ENCODE assay signal across 15 mouse cellular contexts in the genomic region with DNA sequence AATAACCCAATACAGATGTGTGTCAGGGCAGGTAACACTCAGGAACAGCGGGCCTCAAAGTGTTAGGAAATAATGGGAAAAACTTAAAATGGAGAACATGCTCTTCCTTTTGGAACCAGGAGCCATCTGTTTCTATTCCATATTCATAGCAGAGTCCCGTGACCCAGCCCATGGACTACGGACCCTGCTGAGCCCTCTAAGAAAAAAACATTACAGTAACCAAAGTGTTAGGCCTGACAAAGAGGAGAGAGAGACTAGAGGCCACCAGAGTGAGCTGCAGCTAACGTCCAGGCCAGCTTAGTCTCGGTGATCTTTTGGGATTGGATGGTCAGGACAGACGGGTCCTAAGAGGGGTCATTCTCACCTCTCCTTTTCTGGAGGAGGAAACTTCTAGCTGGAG. TPM values are rescaled to one million over a fixed set of nuclear protein-coding genes. Genes with fewer than 3 reads are reported as not detected.
DNase-seq lines count a peak whose midpoint lies in the region; ATAC-seq lines count a peak whose summit lies in the region.
"Had no signal": no experiment of that assay in that cellular context is flagged by ENCODE, and none has a peak within 500 bp of the region (broad histone marks: within the 10 kb centered on the region; RNA-seq: fewer than 3 reads in every experiment).

No protein-coding gene starts in this region.

- no peaks in the 10 kb centered on the region for H3K9me3 ChIP-seq in heart, embryonic 14.5 days (ENCODE audit: control insufficient read depth, low read length)
- H3K9me3 ChIP-seq in midbrain, embryonic 13.5 days, result no peaks in the 10 kb centered on the region
- H3K9me3 ChIP-seq in midbrain, embryonic 14.5 days (ENCODE audit: control insufficient read depth, low read length), result no peaks in the 10 kb centered on the region
- H3K9me3 ChIP-seq: stomach, embryonic 15.5 days had no signal

- peak overlapping the region; percentile 54 for H3K9ac ChIP-seq in heart, embryonic 14.5 days (ENCODE audit: low read length)
- H3K9ac ChIP-seq in midbrain, embryonic 13.5 days (replicated peaks), result no peak overlapping the region
- H3K9ac ChIP-seq in midbrain, embryonic 14.5 days (replicated peaks; ENCODE audit: low read length), result no peak overlapping the region
- H3K9ac ChIP-seq: stomach, embryonic 15.5 days had no signal

- 49% methylated on average over 6 of the region's 6 CpGs for WGBS in heart, embryonic 14.5 days
- 52% methylated on average over 6 of the region's 6 CpGs for WGBS in midbrain, embryonic 13.5 days
- 34% methylated on average over 6 of the region's 6 CpGs for WGBS in midbrain, embryonic 14.5 days

- peaks cover 25 to 40% of the 10 kb centered on the region in 2 experiments for H3K4me1 ChIP-seq in heart, embryonic 14.5 days (ENCODE audit: control insufficient read depth in 2 of 2, insufficient read depth in 2 of 2, low read length in 2 of 2)
- peaks cover 21% of the 10 kb centered on the region for H3K4me1 ChIP-seq in midbrain, embryonic 13.5 days (replicated peaks)
- H3K4me1 ChIP-seq in midbrain, embryonic 14.5 days (ENCODE audit: control insufficient read depth, insufficient read depth, low read length), result 0 out of 2 replicates have a peak, but pooled peaks cover 4% of the 10 kb centered on the region

- no peaks in the 10 kb centered on the region for H3K27me3 ChIP-seq in heart, embryonic 14.5 days (ENCODE audit: control insufficient read depth, insufficient read depth, low read length)
- 0 out of 2 replicates have a peak, but pooled peaks cover 2% of the 10 kb centered on the region for H3K27me3 ChIP-seq in midbrain, embryonic 13.5 days
- 0 out of 2 replicates have a peak, but pooled peaks cover 5% of the 10 kb centered on the region for H3K27me3 ChIP-seq in midbrain, embryonic 14.5 days (ENCODE audit: control insufficient read depth, insufficient read depth, low read length)
- H3K27me3 ChIP-seq: stomach, embryonic 15.5 days had no signal

- peak overlapping the region; percentile 68 to 69 for H3K27ac ChIP-seq in heart, embryonic 14.5 days (replicated peaks in 1 of 2; ENCODE audit: control insufficient read depth in 1 of 2, insufficient read depth in 1 of 2, low read depth in 2 of 2, low read length in 2 of 2)
- H3K27ac ChIP-seq in midbrain, embryonic 13.5 days, result 0 out of 2 replicates have a peak overlapping the region, but pooled peaks have one; percentile 19
- no peak overlapping the region for H3K27ac ChIP-seq in midbrain, embryonic 14.5 days (replicated peaks; ENCODE audit: low read depth, low read length)
- H3K27ac ChIP-seq: stomach, embryonic 15.5 days had no signal

- H3K4me2 ChIP-seq in heart, embryonic 14.5 days (ENCODE audit: low read length), result no peak overlapping the region
- no peak overlapping the region for H3K4me2 ChIP-seq in midbrain, embryonic 13.5 days (replicated peaks)
- no peak overlapping the region for H3K4me2 ChIP-seq in midbrain, embryonic 14.5 days (ENCODE audit: low read length)
- H3K4me2 ChIP-seq: liver, embryonic 11.5 days; stomach, embryonic 15.5 days had no signal

- no peaks in the 10 kb centered on the region for H3K36me3 ChIP-seq in heart, embryonic 14.5 days (ENCODE audit: control insufficient read depth, insufficient read depth, low read length)
- no peaks in the 10 kb centered on the region for H3K36me3 ChIP-seq in midbrain, embryonic 13.5 days
- no peaks in the 10 kb centered on the region for H3K36me3 ChIP-seq in midbrain, embryonic 14.5 days (ENCODE audit: control insufficient read depth, insufficient read depth, low read length)
- H3K36me3 ChIP-seq: stomach, embryonic 15.5 days had no signal

- ATAC-seq in heart, embryonic 14.5 days (ENCODE audit: insufficient number of reproducible peaks, insufficient read depth, low FRiP score, low read depth), result no peak
- ATAC-seq in midbrain, embryonic 13.5 days, result no peak
- no peak for ATAC-seq in midbrain, embryonic 14.5 days (ENCODE audit: low FRiP score, low TSS enrichment)
- ATAC-seq: inflammation-experienced regulatory T-cells, adult 6 months had no signal

- no peak for DNase-seq in heart, postnatal 4 days
- DNase-seq in midbrain, embryonic 14.5 days, result no peak
- peak; percentile 53 for DNase-seq in kidney, postnatal 10 days
- DNase-seq in right cerebral cortex, postnatal 36 days (ENCODE audit: low spot score in 2 of 2), result no peak
- no peak for DNase-seq in adrenal gland, adult 2 months
- no peak for DNase-seq in cerebellum, adult 9-11 months
- DNase-seq: adrenal gland, adult 8-10 months; lung, postnatal 36 days had no signal

- H3K4me3 ChIP-seq in heart, embryonic 14.5 days (ENCODE audit: control insufficient read depth in 1 of 2, insufficient read depth in 1 of 2, low read depth in 1 of 2, low read length in 2 of 2), result no peak overlapping the region
- H3K4me3 ChIP-seq in midbrain, embryonic 13.5 days (replicated peaks), result no peak overlapping the region
- no peak overlapping the region for H3K4me3 ChIP-seq in midbrain, embryonic 14.5 days (replicated peaks; ENCODE audit: low read depth, low read length)
- H3K4me3 ChIP-seq: erythroblast, embryonic 14.5 days; stomach, embryonic 15.5 days had no signal

RNA-seq across cellular contexts. Expression of a gene that starts 5.1 kb away (rescaled TPM):
- 35.2 and 43.7 TPM in 2 replicates for polyA plus RNA-seq in heart, embryonic 14.5 days (2014; fragmentation: Nextera tagmentation; extraction: Ambion mirVana)
- 100 to 1,000 TPM; 141 to 152 TPM for total RNA-seq in heart, postnatal 4 days (2021)
- polyA plus RNA-seq in midbrain, embryonic 13.5 days (2015; fragmentation: Nextera tagmentation; extraction: Ambion mirVana), result 10.6 and 13.0 TPM in 2 replicates
- polyA plus RNA-seq in midbrain, embryonic 14.5 days (2014; fragmentation: Nextera tagmentation; extraction: Ambion mirVana), result 9.6 and 12.2 TPM in 2 replicates
- total RNA-seq in adrenal gland, adult 2 months (2021), result 10 to 100 TPM; 35.5 to 67.1 TPM
- 44.6 and 49.2 TPM in 2 replicates for polyA plus RNA-seq in adrenal gland, adult 2 months (2012; rRNA removed)

RNA-seq across cellular contexts. Expression of a gene that starts 15.7 kb away (rescaled TPM):
- 6.1 and 6.6 TPM in 2 replicates for polyA plus RNA-seq in heart, embryonic 14.5 days (2014; fragmentation: Nextera tagmentation; extraction: Ambion mirVana)
- 10 to 100 TPM; 15.5 to 15.8 TPM for total RNA-seq in heart, postnatal 4 days (2021)
- polyA plus RNA-seq in midbrain, embryonic 13.5 days (2015; fragmentation: Nextera tagmentation; extraction: Ambion mirVana), result 139 and 157 TPM in 2 replicates
- 130 and 136 TPM in 2 replicates for polyA plus RNA-seq in midbrain, embryonic 14.5 days (2014; fragmentation: Nextera tagmentation; extraction: Ambion mirVana)
- 10 to 100 TPM; 12.8 to 17.7 TPM for total RNA-seq in adrenal gland, adult 2 months (2021)
- polyA plus RNA-seq in adrenal gland, adult 2 months (2012; rRNA removed), result 25.9 and 31.1 TPM in 2 replicates
- total RNA-seq: common myeloid progenitor, adult 5-6 weeks had no signal
- polyA plus RNA-seq: erythroblast, embryonic 14.5 days had no signal

RNA-seq across cellular contexts. Expression of a gene that starts 44.2 kb away (rescaled TPM):
- polyA plus RNA-seq in heart, embryonic 14.5 days (2014; fragmentation: Nextera tagmentation; extraction: Ambion mirVana), result 0.53 and 0.66 TPM in 2 replicates
- total RNA-seq in heart, postnatal 4 days (2021), result not detected
- 0.67 TPM in 1 of 2 replicates, not detected in the other for polyA plus RNA-seq in midbrain, embryonic 13.5 days (2015; fragmentation: Nextera tagmentation; extraction: Ambion mirVana)
- 0.58 TPM in 1 of 2 replicates, not detected in the other for polyA plus RNA-seq in midbrain, embryonic 14.5 days (2014; fragmentation: Nextera tagmentation; extraction: Ambion mirVana)
- under 1 TPM; 0.58 to 0.59 TPM for total RNA-seq in adrenal gland, adult 2 months (2021)
- 0.22 TPM in 1 of 2 replicates, not detected in the other for polyA plus RNA-seq in adrenal gland, adult 2 months (2012; rRNA removed)
- total RNA-seq: adrenal gland, adult 8-10 months; common myeloid progenitor, adult 5-6 weeks had no signal
- polyA plus RNA-seq: erythroblast, embryonic 14.5 days; inflammation-experienced regulatory T-cells, adult 6 months; stomach, embryonic 15.5 days had no signal

RNA-seq across cellular contexts. Expression of a gene that starts 44.2 kb away (rescaled TPM):
- 34.0 and 39.2 TPM in 2 replicates for polyA plus RNA-seq in heart, embryonic 14.5 days (2014; fragmentation: Nextera tagmentation; extraction: Ambion mirVana)
- 10 to 100 TPM; 33.8 to 34.1 TPM for total RNA-seq in heart, postnatal 4 days (2021)
- polyA plus RNA-seq in midbrain, embryonic 13.5 days (2015; fragmentation: Nextera tagmentation; extraction: Ambion mirVana), result 72.7 and 75.1 TPM in 2 replicates
- polyA plus RNA-seq in midbrain, embryonic 14.5 days (2014; fragmentation: Nextera tagmentation; extraction: Ambion mirVana), result 59.7 and 65.8 TPM in 2 replicates
- 10 to 100 TPM; 42.2 to 66.4 TPM for total RNA-seq in adrenal gland, adult 2 months (2021)
- polyA plus RNA-seq in adrenal gland, adult 2 months (2012; rRNA removed), result 3.9 and 5.8 TPM in 2 replicates

RNA-seq across cellular contexts. Expression of a gene that starts 47.7 kb away (rescaled TPM):
- polyA plus RNA-seq in heart, embryonic 14.5 days (2014; fragmentation: Nextera tagmentation; extraction: Ambion mirVana), result 16.9 and 18.2 TPM in 2 replicates
- total RNA-seq in heart, postnatal 4 days (2021), result 10 to 100 TPM; 57.6 to 59.6 TPM
- polyA plus RNA-seq in midbrain, embryonic 13.5 days (2015; fragmentation: Nextera tagmentation; extraction: Ambion mirVana), result 28.6 and 29.5 TPM in 2 replicates
- 17.7 and 24.9 TPM in 2 replicates for polyA plus RNA-seq in midbrain, embryonic 14.5 days (2014; fragmentation: Nextera tagmentation; extraction: Ambion mirVana)
- 10 to 100 TPM; 65.5 to 84.6 TPM for total RNA-seq in adrenal gland, adult 2 months (2021)
- polyA plus RNA-seq in adrenal gland, adult 2 months (2012; rRNA removed), result 25.6 and 27.7 TPM in 2 replicates
